Mouse (Mus musculus) kidney, embryonic 16.5 days (tissue): ENCODE data around the gene Pik3r6. TPM values are rescaled to one million over a fixed set of nuclear protein-coding genes. Genes with fewer than 3 reads are reported as not detected.

Source experiments
- ATAC-seq: fragments of 200-750 bp; cut with Nextera tagmentation; 2 replicates; pipeline ENCODE4 v1.8.0; 2017; ENCODE audit warnings: moderate TSS enrichment; ENCODE audit not compliant: low FRiP score, low TSS enrichment
- H3K27ac ChIP-seq: fragments of 300-500 bp; sonication (generic); 2 replicates; pipeline ENCODE4 v1.5.1; 2014; ENCODE audit warnings: low read length
- H3K27me3 ChIP-seq: fragments of 300-500 bp; sonication (generic); 2 replicates; pipeline ENCODE4 v1.6.1; 2014; ENCODE audit warnings: low read length, control low read depth, mixed read lengths; ENCODE audit not compliant: insufficient read depth
- H3K36me3 ChIP-seq: fragments of 300-500 bp; sonication (generic); 2 replicates; pipeline ENCODE4 v1.6.1; 2014; ENCODE audit warnings: low read length, control low read depth, mixed read lengths; ENCODE audit not compliant: insufficient read depth
- H3K4me1 ChIP-seq: fragments of 300-500 bp; sonication (generic); 2 replicates; pipeline ENCODE4 v1.6.1; 2014; ENCODE audit warnings: low read length, control low read depth, mixed read lengths; ENCODE audit not compliant: insufficient read depth
- H3K4me2 ChIP-seq: fragments of 300-500 bp; sonication (generic); replicated peaks from 2 replicates; pipeline ENCODE4 v1.6.1; 2014; ENCODE audit warnings: low read depth, low read length
- H3K4me3 ChIP-seq: fragments of 300-500 bp; sonication (generic); 2 replicates; pipeline ENCODE4 v1.5.1; 2014; ENCODE audit warnings: mild to moderate bottlenecking, low read length
- H3K9ac ChIP-seq: fragments of 300-500 bp; sonication (generic); replicated peaks from 2 replicates; pipeline ENCODE4 v1.6.1; 2014; ENCODE audit warnings: low read length
- H3K9me3 ChIP-seq: fragments of 300-500 bp; sonication (generic); 2 replicates; pipeline ENCODE4 v1.6.1; 2016; ENCODE audit warnings: low read length, control low read depth
- WGBS: fragments of 180-500 bp; shearing (Covaris S2); extraction: QIAGEN DNeasy Blood & Tissue Kit; methylation state at CpG from one replicate; pipeline ENCODE4 v1.1.7; 2014; 5-methylcytosine and 5-hydroxymethylcytosine counted together
- polyA plus RNA-seq: library from polyadenylated mRNA; unstranded; fragments of >200 nt; fragmentation: Nextera tagmentation; extraction: Ambion mirVana; gene quantifications from 2 replicates; pipeline ENCODE4 v1.2.1, GENCODE M21; 2015

The Pik3r6 gene
- polyA plus RNA-seq, 1 experiment from 2014 or later: 5.0 TPM

DNA sequence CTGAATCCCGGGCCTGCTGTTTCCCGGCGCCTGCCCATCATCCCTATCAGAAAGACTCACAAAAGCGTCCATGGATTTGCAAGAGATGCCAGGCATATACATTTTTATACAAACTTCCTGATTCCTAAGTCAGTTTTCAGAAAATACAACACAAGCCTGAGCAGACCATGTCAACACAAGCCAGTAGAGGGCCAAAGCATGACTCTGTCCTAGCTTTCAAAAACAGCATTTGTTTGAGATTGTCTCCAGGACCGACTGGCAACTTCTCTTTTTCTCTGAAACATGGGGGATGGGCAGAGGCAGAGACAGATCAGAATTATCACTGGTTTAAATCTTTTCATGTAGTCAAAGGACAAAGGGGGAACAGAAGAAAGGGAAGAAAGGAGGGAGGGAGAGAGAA, 18.5 kb downstream of the Pik3r6 start:
- no peak overlapping the region for H3K4me2 ChIP-seq
- WGBS: 87% methylated on average over 5 of the region's 5 CpGs
- H3K4me3 ChIP-seq: no peak overlapping the region
- H3K36me3 ChIP-seq: no peaks in the 10 kb centered on the region
- ATAC-seq: no peak
- H3K27me3 ChIP-seq: no peaks in the 10 kb centered on the region
- peaks cover 7% of the 10 kb centered on the region for H3K9me3 ChIP-seq
- H3K9ac ChIP-seq: no peak overlapping the region
- H3K27ac ChIP-seq: no peak overlapping the region
- H3K4me1 ChIP-seq: no peaks in the 10 kb centered on the region

DNA sequence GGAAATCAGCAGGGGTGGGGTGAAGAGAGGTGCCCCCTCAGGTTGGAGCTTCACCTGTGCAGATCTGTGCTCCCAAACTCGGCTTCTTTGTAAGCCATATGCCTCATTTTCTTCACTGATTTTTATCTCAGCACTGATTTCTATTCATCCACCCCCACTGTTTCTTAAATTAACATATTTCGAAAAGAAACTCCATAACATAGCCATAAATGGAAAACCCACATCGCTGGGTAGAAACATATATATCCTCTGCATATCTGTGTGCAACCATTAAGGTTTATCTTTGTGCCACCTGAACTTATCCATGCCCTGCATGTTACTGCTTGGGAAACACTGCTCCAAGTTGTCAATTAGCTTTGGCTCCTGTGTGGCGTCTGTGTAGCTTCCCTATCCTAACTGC, 23.6 kb downstream of the Pik3r6 start:
- Histone ChIP-seq H3K9me3 (no peaks in the 10 kb centered on the region), H3K4me3 (no peak overlapping the region), H3K4me2 (no peak overlapping the region), H3K27ac (no peak overlapping the region), H3K27me3 (no peaks in the 10 kb centered on the region), H3K4me1 (no peaks in the 10 kb centered on the region), H3K36me3 (no peaks in the 10 kb centered on the region), H3K9ac (no peak overlapping the region)
- ATAC-seq: no peak
- WGBS: 68% methylated on average over 4 of the region's 4 CpGs

DNA sequence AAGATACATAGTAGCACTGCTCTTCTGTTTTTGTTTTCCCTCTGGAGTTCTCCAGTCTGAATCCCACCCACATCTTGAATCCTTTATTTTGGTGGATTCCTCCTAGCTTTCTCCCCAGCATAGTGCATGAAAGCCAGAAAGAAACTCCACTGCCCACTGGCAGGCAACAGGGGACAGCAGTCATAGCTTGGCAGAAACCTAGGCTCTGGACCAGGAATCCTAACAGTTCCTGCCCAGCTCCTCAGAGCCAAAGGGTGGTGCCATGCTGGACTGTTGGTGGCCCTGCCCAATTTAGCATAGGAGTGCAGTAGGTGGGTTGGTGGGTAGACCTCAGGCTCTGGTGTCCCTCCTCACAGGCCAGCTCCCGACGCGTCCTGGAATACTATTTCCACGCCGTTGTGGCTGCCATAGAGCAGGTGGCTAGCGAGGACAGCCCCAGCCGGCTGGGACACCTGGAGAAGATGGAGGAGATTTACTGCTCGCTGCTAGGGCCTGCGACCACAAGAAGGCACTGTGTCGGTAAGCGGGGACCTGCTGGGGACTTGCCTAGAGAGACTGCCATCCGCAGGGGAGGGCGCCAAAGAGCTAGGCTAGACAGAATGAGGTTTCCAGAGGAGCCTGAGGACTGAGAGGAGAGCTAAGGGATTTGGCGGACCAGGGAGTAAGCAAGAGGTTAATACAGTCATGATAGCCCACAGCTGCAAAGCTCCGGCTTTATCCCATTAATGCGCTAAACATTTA, 28.4 kb downstream of the Pik3r6 start:
- no peak overlapping the region for H3K9ac ChIP-seq
- no peak overlapping the region for H3K4me2 ChIP-seq
- H3K4me1 ChIP-seq: 0 out of 2 replicates have a peak, but pooled peaks cover 3% of the 10 kb centered on the region
- ATAC-seq: peak; percentile 49
- H3K9me3 ChIP-seq: no peaks in the 10 kb centered on the region
- no peaks in the 10 kb centered on the region for H3K27me3 ChIP-seq
- H3K27ac ChIP-seq: no peak overlapping the region
- H3K36me3 ChIP-seq: no peaks in the 10 kb centered on the region
- no peak overlapping the region for H3K4me3 ChIP-seq
- 19% methylated on average over 16 of the region's 16 CpGs for WGBS

DNA sequence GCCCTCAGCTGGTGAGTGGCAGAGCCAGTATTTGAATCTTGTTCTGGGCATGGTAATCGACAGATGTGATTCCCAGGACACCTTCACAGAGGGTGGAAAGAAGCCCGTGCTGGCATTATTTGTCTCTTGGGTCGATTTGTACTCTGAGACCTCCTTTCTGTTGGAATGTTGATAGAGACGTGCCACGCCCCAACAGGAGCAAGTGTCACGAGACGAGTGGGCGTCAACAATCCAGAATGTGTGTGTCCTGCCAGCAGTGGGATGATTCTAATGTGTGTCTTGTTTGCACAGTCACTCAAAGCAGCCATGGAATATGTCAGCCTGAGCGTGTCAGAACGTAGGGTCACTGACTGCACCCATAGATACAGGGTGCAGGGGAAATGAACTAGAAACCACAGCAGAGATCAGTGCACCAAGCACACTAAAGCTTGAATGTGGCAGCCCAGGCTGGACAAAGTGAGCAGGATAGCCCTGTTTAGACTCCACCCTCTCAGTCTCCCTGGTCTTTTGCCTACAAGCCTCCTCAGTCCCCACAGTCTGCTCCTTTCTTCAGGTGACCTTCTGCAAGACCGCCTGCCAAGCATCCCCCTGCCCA, 29.2 kb downstream of the Pik3r6 start:
- Histone ChIP-seq H3K9ac (no peak overlapping the region), H3K4me1 (0 out of 2 replicates have a peak, but pooled peaks cover 3% of the 10 kb centered on the region), H3K4me3 (no peak overlapping the region), H3K27me3 (no peaks in the 10 kb centered on the region), H3K4me2 (no peak overlapping the region), H3K9me3 (no peaks in the 10 kb centered on the region), H3K27ac (no peak overlapping the region), H3K36me3 (no peaks in the 10 kb centered on the region)
- WGBS: 75% methylated on average over 11 of the region's 11 CpGs
- no peak for ATAC-seq

DNA sequence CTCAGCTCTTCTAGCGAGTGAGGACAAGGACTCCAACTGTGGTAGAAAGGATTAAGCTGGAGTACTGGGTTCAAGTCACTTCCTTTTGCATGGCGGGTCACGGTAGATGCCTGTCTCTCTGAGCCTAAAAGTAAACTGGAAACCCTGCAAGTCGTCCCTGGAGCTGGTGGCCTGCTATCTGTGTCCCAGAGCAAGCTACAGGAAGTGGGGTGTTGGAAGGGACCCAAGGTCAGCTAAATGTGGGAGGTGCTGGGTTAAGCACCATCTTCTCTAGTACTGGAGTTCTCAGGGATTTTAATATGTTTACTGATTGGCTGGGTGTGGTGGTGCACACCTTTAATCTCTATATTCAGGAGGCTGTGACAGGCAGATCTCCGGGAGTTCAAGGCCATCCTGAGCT, 30.0 kb downstream of the Pik3r6 start:
- Histone ChIP-seq H3K36me3 (no peaks in the 10 kb centered on the region), H3K4me1 (0 out of 2 replicates have a peak, but pooled peaks cover 3% of the 10 kb centered on the region), H3K9ac (no peak overlapping the region), H3K27me3 (no peaks in the 10 kb centered on the region), H3K27ac (no peak overlapping the region), H3K4me2 (no peak overlapping the region), H3K4me3 (no peak overlapping the region), H3K9me3 (no peaks in the 10 kb centered on the region)
- WGBS: 72% methylated on average over 5 of the region's 5 CpGs
- no peak for ATAC-seq

DNA sequence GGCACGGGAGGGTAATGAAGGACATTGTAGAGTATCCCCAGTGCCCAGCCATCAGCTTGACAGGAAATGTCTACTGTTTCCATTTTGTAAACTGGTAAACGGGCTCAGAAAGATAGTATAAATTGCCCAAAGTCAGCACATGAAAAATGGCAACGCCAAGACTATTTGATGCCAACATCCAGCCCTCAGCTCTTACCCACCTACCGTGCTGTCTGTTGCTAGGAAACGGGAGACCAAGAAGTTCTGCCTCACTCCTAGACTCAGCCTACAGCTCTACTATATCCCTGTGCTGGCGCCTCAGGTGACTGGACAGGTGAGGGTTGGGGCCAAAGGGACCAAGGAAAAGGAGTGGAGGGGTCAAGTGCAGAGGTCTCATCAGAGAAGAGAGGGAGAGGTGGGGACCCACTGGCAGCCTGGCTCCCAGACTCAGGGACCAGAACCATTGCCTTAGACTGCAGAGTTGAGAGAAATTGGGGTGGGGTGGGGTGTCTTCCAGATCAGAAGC, 31.2 kb downstream of the Pik3r6 start:
- WGBS: 89% methylated on average over 6 of the region's 6 CpGs
- no peak overlapping the region for H3K4me2 ChIP-seq
- H3K9ac ChIP-seq: no peak overlapping the region
- ATAC-seq: no peak
- 0 out of 2 replicates have a peak, but pooled peaks cover 3% of the 10 kb centered on the region for H3K4me1 ChIP-seq
- no peaks in the 10 kb centered on the region for H3K9me3 ChIP-seq
- H3K36me3 ChIP-seq: no peaks in the 10 kb centered on the region
- no peaks in the 10 kb centered on the region for H3K27me3 ChIP-seq
- H3K27ac ChIP-seq: no peak overlapping the region
- no peak overlapping the region for H3K4me3 ChIP-seq

DNA sequence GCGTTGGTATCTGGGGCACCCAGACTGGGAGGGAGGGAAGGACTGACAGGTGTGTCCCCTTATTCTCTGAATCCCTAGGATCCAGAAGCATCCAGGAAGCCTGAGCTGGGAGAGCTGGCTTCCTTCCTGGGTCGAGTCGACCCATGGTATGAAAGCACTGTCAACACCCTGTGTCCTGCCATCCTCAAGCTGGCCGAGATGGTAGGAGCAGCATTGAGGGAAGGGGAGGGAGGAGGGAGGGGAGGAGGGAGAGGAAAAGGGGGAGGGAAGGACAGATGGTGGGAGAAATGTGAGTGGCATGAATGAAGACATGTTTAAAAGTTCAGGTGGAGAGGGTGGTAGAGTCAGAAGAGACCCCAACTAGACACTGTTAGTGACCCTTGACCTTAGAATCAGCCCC, 33.2 kb downstream of the Pik3r6 start:
- WGBS: 65% methylated on average over 4 of the region's 4 CpGs
- ATAC-seq: no peak

DNA sequence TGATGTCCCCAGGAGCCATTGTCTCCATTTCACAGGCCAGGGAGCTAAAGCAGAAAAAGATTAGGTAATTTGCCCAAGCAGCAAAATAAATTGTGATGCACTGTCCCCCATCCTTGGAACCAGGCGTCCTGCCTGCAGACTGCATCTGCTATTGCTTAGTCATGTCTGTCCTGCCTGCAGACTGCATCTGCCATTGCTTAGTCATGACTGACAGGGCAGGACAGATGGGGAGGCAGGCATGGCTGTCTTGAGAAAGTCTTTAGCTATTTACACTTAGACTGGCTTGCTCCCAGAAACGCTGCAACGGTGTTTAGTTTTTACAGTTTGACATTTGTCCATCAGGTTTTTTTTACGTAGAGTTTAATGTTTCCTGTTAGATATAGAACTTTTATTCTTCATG, 33.6 kb downstream of the Pik3r6 start:
- H3K4me1 ChIP-seq: 0 out of 2 replicates have a peak, but pooled peaks cover 3% of the 10 kb centered on the region
- no peak overlapping the region for H3K27ac ChIP-seq
- no peak overlapping the region for H3K9ac ChIP-seq
- H3K36me3 ChIP-seq: no peaks in the 10 kb centered on the region
- H3K27me3 ChIP-seq: no peaks in the 10 kb centered on the region
- no peak overlapping the region for H3K4me2 ChIP-seq
- no peaks in the 10 kb centered on the region for H3K9me3 ChIP-seq
- ATAC-seq: no peak
- WGBS: 46% methylated on average over 4 of the region's 4 CpGs
- H3K4me3 ChIP-seq: no peak overlapping the region

More for the DNA sequence above, 33.2 kb downstream of the Pik3r6 start:
- no peaks in the 10 kb centered on the region for H3K9me3 ChIP-seq
- no peak overlapping the region for H3K4me2 ChIP-seq
- H3K4me1 ChIP-seq: 0 out of 2 replicates have a peak, but pooled peaks cover 3% of the 10 kb centered on the region
- H3K27me3 ChIP-seq: no peaks in the 10 kb centered on the region
- no peak overlapping the region for H3K4me3 ChIP-seq
- no peak overlapping the region for H3K9ac ChIP-seq
- H3K27ac ChIP-seq: no peak overlapping the region
- no peaks in the 10 kb centered on the region for H3K36me3 ChIP-seq

DNA sequence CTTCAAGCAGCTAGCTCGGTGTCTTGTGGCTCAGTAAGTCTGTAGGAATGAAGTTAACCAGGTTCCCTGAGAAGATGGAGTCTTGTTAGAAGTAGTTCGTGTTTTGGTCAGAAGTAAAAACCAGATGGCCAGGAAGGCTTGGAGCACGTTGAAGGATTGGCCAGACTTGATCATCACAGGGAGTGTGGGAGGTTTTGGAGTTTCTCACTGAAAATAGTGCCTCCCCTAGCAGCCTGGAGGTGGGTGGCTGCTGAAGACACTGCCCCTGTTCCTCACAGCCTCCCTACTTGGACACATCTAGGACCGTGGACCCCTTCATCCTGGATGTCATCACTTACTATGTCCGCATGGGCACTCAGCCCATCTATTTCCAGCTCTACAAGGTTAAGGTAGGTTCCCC, 36.8 kb downstream of the Pik3r6 start:
- no peaks in the 10 kb centered on the region; the same call in 1 of the 2 replicates for H3K4me1 ChIP-seq
- H3K36me3 ChIP-seq: no peaks in the 10 kb centered on the region
- no peak overlapping the region for H3K9ac ChIP-seq
- no peak overlapping the region for H3K4me3 ChIP-seq
- ATAC-seq: no peak
- no peaks in the 10 kb centered on the region; the same call in 1 of the 2 replicates for H3K27me3 ChIP-seq
- H3K9me3 ChIP-seq: no peaks in the 10 kb centered on the region
- 69% methylated on average over 5 of the region's 5 CpGs for WGBS
- H3K27ac ChIP-seq: no peak overlapping the region
- H3K4me2 ChIP-seq: no peak overlapping the region

DNA sequence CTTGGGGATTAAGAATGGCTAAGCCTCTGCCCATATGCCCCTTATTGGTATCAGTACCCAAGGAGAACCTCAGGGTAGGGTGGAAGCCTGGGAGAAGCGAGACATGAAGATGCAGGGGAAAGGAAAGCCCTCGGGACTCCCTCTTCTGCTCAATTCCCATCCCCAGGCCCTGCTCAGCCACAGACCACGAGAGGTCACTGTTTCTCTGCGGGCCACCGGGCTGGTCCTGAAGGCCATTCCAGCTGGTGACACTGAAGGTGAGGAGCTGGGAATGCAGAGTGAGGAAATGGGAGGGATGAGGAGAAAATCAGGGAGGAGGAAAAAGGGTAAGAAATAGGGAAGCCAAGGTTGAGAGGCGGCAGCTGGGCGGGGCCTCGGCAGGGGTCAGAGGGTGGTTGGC, 41.7 kb downstream of the Pik3r6 start:
- Histone ChIP-seq H3K27me3 (no peaks in the 10 kb centered on the region; the same call in 1 of the 2 replicates), H3K4me3 (no peak overlapping the region), H3K4me1 (peaks cover 4% of the 10 kb centered on the region; the same call in 1 of the 2 replicates), H3K27ac (no peak overlapping the region), H3K4me2 (no peak overlapping the region), H3K36me3 (no peaks in the 10 kb centered on the region), H3K9ac (no peak overlapping the region), H3K9me3 (no peaks in the 10 kb centered on the region)
- 0 out of 2 replicates have a peak, but pooled peaks have one; percentile 42 for ATAC-seq
- WGBS: 6% methylated on average over 8 of the region's 8 CpGs
